Mouse (Mus musculus): ENCODE measurements around the gene Ephb6.

Gene Ephb6

DNA sequence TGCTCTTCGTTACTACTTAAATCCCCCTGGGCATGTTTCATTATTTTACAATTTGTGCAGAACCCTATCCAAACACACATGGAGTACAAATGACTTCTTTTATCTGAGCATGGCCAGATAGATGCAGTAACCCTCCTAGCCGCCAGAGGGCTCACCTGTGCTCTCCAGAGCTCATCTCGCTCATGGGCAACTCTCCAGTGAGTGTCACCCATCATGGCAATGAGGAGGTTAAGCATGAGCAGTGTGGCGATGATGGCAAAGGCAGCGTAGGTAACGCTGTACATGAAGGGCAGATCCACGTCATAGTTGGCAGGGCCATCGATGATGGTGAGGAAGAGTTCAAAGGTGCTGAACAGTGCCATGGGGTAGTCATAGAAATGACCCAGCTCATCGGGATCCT is 17.4 kb downstream of the Ephb6 start:
- no peak for DNase-seq (ENCODE audit: low spot score)

DNA sequence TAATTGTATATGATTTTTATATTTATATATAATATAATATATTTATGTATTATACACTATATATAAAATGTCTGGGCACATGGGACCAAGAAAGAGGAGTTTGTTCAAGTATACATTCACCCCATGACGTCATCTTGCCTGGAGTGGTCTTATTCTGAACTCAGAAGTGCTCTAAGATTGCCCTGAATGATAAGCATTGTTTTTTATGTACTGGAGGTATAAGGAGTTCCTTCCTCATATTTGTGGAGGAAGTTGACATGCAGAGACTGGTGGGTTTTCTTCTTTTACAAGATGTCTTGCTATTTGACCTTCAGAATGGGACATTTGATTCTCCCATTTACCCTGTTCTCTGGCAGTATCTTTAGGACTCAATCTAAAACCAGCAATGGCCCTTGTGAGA is 22.9 kb downstream of the Ephb6 start:
- DNase-seq (ENCODE audit: low spot score): no peak

DNA sequence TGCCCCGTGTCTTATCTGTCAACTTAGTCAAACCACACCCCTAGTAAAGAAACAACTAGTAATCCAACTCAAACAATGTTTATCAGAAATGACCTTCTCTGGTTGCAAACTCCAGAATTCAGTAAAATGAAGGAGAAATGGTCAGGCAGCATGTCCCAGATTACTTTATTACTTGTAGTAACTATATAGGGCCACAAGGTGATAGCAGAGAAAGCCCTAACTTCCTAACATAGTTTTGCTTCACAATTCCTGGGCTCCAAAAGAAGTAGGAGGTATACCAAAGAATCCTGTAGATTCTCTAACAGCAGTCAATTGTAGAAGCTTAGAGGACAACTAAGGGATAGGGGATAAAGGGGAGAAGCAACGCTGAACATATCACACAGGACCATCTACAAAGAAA is 25.5 kb downstream of the Ephb6 start:
- DNase-seq (ENCODE audit: low spot score): no peak

DNA sequence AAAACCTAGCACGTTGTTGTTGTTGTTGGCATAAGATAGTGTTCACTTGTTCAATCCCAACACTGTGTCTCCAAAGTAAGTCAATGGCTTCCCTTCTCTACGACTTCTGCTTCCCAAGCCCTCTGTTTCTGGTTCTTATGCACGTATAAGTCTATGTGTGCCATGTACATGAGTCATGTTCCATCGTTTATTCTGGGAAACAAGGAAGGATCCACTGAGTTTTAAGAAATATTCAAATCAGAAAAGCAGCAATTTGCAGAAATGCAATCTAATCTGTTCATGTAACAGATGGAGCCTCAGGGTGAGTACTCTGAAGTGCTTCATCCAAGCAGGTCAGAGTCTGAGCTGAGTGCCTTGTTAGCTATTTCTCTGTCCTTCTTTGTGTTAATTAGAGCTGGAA is 26.3 kb downstream of the Ephb6 start:
- DNase-seq (ENCODE audit: low spot score): no peak

DNA sequence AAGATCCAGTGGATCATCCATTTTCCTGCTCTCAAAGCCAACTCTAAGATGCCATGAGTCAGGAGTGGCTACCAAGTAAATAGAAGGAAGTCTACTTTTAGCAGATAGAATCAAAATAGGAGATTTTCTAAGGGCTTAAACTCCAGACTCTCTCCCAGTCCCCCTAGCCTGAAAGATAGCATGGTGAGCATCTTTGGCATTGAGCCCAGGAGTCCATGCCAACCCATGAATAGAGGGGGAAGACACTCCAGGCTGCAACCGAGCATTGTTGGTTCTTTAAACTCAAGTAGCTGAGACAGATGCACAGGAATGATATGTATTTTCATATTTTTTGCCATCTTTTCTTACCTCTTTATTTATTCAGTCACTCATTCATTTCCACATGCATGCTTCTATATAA is 29.9 kb downstream of the Ephb6 start:
- no peak for DNase-seq (ENCODE audit: low spot score)

DNA sequence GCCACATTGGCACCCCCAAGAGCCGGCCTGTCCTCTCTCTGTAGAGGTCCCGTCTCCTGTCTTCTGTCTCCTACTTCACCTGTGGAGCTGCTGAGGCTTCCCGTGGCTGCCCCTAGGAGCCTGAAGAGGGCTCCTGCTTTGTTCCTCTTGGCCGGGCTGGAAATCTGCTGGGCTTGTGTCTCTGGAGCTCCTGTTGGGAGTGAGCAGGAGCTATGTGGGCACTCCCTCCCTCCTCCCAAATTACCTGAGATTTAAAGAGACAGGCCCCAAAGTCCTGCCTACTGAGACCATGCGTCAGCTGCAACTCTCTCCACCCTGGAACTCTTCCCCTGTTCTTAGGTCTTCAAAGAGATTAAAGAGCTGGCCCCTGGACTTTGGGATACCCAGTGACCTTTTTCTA is 30.9 kb downstream of the Ephb6 start, which contains the start of gene Trpv6:
Trpv6 (minus strand) TSS at position 228 of the 400 bp plus-strand sequence.
- DNase-seq (ENCODE audit: low spot score): no peak

DNA sequence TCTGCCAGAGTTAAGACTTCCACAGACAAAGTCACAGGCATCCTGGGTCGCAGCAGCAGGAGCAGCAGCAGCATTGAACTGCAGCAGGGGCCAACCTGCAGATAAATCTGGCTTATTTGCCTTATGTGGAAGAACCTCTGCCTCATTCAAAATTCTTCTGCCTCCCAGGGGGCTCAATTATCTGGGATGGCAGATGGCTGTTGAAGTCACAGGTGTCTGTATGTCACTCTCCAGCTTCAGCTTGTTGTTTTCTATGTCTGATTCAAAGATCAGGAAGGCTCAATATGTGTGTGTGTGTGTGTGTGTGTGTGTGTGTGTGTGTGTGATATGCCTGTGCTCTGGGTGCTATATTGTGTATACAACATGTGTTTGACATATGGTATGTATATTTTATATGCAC is 32.1 kb downstream of the Ephb6 start:
- DNase-seq (ENCODE audit: low spot score): no peak

DNA sequence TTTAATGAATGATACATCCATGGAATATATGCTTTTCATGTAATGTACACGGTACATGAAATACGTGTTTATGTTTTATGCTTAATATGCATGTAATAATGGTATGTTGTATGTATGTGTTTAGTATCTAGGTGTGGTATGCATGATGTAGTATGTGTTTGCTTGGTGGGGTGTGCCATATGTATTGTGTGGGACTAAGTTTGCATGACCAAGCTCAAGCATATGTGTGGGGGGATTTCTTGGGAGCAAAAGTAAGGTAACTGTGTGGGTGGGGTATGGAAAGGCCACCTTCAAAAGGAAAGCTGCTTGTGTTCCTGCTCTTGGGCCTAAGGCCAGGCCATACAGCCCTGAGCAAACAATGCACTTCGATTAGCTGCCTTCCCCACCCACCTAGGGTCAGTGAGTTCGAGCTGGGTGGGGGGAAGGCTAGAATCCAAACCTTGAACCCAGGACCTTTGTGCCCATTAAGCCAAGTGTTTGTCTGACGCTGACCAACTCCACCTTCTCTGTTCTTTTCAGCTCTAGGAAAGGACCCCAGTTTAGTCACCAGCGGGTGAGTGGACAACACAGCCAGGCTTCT is 32.7 kb downstream of the Ephb6 start:
- DNase-seq (ENCODE audit: low spot score): no peak

DNA sequence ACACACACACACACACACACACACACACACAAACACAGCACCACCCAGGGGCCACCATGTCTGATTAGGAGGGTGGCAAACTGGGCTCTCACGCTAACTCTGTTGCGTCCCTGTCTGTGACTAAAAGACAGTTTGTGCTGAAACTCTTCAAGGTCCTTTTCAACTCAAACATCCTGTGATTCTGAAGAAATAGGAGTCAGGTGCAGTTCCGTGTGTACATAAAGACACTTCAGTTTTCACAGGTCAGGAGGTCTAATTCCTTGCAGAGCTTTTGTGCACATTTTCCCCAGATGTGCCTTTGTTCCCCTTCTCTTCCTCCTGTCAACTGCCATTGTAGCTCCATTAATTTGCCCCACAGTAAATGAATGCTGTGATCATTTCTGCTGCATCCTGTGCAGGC is 35.2 kb downstream of the Ephb6 start:
- DNase-seq (ENCODE audit: low spot score): no peak

DNA sequence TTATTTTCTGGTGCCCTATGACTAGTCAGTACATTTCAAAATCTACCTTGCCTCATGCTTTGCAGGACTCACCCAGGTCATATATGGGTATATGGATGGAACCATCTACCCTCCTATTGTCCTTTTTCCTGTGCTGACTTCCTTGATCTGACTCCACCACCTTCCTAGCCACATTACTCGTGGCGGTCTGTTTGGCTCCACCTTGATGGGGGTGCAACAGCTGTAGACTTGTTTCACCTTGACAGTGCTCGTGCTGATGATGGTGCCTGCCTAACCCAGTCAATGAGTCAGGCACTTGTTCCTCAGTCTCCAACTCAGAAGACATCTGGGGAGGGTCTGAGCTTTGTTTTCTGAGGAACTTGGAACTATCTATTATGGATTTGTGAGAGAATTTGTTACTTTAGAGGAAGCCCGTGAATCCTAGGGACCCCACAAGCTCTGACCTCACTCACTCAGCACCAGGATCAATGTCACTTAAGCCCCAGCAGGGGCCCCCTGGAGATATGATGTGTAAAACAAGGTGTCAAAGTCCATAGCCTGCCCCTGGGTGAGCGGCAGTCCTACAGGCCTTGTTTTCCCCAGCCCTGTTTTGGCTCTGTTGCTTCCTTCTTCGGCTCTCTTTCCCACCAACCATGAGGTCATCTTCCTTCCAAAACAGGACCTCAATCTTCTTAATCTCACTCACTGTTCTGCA is 36.0 kb downstream of the Ephb6 start:
- DNase-seq (ENCODE audit: low spot score): no peak

DNA sequence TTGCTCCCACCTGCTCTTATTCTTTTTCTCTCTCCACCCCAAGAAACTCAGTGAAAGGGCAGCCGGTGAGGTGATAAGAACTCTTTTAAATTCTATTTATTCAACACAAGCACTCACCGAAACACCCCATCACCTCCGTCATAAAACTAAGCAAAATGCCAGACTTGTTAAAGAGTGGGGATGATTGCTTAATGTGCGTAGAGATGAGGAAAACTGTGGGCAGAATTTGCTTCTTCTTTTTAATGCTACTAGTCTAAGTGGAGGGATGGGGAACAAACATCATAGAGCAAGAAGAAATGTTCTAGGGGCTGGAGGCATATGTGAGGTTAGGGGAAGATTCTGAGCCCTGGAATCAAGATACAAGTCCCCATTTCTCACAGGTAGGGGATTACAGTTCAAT is 37.5 kb downstream of the Ephb6 start:
- no peak for DNase-seq (ENCODE audit: low spot score)

DNA sequence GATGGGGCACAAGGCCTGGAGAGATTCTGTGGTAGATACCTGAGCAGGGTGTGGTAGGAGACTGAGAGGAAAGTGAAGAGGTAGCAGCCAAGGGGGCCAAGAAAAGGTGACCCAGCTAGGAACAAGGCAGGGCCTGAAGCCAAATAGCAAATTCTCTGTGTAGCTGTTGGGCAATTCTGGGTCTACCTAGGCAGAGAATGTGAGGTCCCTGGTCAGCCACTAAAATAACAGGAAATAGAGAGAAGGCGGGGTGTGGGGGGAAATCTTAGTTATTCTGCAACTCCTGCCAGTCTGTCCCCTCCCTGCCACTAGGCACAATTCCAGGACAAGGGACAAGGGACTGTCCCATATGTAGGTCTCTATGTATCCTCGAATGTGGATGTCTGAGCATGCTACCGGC is 37.9 kb downstream of the Ephb6 start:
- no peak for DNase-seq (ENCODE audit: low spot score)

DNA sequence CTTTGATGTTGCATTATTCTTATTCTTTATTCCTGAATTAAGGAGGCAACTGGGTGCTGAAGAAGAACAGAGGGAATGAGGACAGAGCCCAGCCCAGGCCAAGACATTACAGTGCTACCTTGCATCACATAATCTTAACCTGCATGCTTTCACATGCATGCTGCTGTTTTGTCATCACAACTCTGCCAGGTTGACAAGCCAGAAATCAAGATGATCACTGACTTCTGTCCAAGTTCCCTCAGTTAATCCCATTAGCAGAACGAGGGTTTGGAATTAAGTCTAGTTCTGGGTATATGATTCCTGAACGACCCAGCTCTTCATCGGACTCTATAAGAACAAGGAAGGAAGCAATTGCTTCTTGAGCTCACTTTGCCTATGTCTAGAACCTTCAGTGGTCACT is 40.9 kb downstream of the Ephb6 start:
- no peak for DNase-seq (ENCODE audit: low spot score)

DNA sequence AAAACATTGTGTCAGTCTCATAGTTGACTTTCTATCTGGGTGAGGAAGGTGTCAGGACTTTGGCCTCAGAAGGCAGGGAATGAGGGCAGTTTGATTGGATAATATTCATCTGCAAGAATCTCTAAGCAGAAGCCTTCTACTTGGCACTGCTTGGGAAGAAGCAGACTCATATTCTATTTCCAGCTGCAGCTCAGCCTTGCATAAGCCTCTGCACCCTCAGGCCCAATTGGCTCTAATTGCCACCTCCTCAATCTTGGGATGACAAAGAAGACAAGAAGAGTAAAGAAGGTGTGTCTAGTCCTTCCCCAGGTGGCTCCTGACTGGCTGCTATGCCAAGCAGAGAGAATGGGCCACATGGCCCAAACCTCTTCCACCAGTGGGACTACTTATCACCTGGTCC is 41.4 kb downstream of the Ephb6 start:
- no peak for DNase-seq (ENCODE audit: low spot score)

DNA sequence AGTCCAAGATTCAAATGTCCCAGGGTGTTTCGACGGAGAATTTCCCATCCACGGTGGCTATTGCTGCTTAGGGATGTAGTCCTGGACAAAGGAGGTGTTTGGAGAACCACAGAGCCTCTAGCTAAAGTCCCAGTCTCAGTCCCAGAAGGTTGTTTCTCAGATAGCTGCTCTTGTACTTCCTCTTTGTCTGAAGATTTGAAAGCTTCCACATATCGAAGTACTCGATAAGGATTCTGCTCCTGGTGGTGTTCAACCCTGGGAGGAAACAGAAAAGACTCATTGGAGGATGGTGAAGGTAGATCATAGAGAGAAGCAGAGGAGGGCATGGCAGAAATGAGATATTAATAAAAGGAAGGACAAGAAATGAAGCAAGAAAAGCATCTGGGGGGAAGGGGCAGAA is 47.9 kb downstream of the Ephb6 start:
- DNase-seq (ENCODE audit: low spot score): no peak

DNA sequence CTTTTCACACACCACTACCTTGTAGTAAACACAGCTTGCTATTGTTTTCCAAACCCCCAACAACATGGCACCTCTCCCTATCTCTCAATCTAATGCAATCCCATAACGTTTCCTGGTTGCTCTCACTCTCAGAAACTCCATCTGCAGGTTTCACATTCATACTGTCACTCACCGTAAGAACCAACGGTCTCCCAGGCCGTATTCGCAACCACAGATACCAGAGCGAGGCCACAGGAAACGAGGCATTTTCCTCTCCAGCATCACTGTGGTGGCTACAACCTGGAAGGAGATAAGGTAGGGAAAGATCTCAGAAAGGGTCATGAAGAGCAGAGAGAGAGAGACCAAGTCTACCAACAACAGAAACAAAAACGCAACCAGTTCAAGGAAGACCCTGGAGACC is 49.4 kb downstream of the Ephb6 start:
- no peak for DNase-seq (ENCODE audit: low spot score)

DNA sequence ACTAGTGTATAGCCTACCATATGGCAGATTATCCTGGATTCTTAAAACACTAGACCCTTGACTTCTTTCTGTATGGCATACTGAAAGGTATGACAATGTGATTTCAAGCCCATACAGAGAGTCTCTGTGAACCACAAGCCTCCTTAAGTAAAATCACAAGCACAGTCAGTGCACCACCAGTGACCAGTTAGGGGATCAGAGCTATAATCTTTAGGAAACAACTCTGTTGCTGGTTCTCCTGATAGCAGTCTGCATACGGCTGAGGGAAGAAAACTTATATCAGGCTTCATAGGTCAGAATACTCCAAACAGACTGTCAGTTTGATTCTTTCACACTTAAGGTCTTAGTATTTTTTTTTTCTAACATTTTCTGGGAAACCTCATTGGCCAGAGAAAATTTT is 53.2 kb downstream of the Ephb6 start:
- DNase-seq (ENCODE audit: low spot score): no peak

DNA sequence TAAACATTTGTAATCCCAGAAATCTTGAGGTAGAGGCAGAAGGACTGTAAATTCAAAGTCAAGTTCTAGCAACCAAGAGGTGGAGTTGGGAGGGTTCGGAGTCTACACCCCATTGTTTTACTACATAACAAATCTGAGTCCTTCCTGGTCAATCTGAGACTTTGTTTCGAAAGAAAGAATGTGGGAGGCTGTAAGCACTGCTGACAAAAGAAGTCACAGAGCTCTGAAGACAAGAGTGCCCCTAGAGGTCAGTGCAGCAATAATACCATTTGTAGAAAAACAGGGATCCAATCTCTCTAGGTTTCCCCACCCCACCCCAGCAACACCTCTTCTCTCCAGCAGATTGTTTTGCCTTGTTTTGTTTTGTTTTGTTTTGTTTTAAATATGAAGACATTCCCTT is 57.0 kb downstream of the Ephb6 start:
- DNase-seq (ENCODE audit: low spot score): no peak

All from left cerebral cortex, adult 11 months (tissue).